Mouse (Mus musculus): Measurements from ENCODE around the gene Nphp4. TPM values are rescaled to one million over a fixed set of nuclear protein-coding genes. Genes with fewer than 3 reads are reported as not detected.

The Nphp4 gene
- polyA plus RNA-seq, 1 experiment from 2014 or later = 6.1 TPM

- Histone ChIP-seq H3K27me3 (no peaks in the 10 kb centered on the region), H3K9me3 (no peaks in the 10 kb centered on the region), H3K9ac (no peak overlapping the region), H3K4me1 (replicated peaks) (peaks cover 31% of the 10 kb centered on the region), H3K4me2 (no peak overlapping the region), H3K4me3 (no peak overlapping the region), H3K36me3 (no peaks in the 10 kb centered on the region), H3K27ac (replicated peaks) (no peak overlapping the region)
- 62% methylated on average over 8 of the region's 8 CpGs for WGBS
- no peak for ATAC-seq (ENCODE audit: low FRiP score, low read depth)
These were observed 3.9 kb downstream of the Nphp4 start for GRCm38 (mm10) chr4:152480426-152480825.

- 90% methylated on average over 10 of the region's 10 CpGs for WGBS
- Histone ChIP-seq H3K9ac (no peak overlapping the region), H3K9me3 (no peaks in the 10 kb centered on the region), H3K27ac (replicated peaks) (no peak overlapping the region), H3K4me2 (no peak overlapping the region), H3K4me3 (no peak overlapping the region), H3K27me3 (no peaks in the 10 kb centered on the region), H3K36me3 (no peaks in the 10 kb centered on the region), H3K4me1 (replicated peaks) (no peaks in the 10 kb centered on the region)
- no peak for ATAC-seq (ENCODE audit: low FRiP score, low read depth)
These were observed 11.5 kb downstream of the Nphp4 start for GRCm38 (mm10) chr4:152488046-152488445.

- Histone ChIP-seq H3K4me2 (no peak overlapping the region), H3K9me3 (no peaks in the 10 kb centered on the region), H3K27me3 (no peaks in the 10 kb centered on the region), H3K36me3 (no peaks in the 10 kb centered on the region), H3K4me1 (replicated peaks) (peaks cover 12% of the 10 kb centered on the region), H3K27ac (replicated peaks) (no peak overlapping the region), H3K9ac (no peak overlapping the region), H3K4me3 (no peak overlapping the region)
- ATAC-seq (ENCODE audit: low FRiP score, low read depth) = no peak
- WGBS = 81% methylated on average over 14 of the region's 14 CpGs
These were observed 13.8 kb downstream of the Nphp4 start for GRCm38 (mm10) chr4:152490311-152490710.

DNA sequence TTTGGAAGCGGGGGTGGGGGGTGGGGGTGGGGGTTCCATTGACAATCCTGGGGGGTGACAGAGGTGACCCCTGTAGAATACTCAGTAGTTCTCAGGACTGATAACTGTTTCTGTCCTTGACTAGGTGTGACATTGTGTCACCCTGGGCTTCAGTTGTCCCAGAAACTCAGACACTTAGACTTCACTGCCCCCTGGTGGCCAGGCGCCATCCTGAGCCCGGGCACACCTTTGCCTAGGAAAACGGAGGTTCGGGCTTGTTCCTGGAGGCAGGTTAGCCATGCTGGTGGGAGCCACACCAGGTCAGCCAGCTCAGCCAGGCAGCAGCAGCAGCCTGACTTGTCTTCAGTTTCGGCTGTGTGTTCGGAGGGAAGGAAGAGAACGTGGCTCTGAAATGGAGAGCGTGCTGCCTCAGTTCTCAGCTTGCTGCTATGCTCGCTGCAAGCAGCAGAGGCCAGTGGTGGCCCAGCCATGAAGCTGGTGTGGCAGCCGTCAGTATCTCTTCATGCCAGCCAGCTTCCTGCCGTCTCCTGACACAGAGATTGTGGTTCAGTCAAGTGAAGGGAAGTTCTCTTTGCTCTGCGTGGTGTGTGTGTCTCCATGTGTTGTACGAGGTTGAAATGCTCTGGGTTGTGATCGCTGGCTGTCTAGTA is 14.9 kb downstream of the Nphp4 start:
- peak; percentile 53 for ATAC-seq (ENCODE audit: low FRiP score, low read depth)
- H3K4me3 ChIP-seq = no peak overlapping the region
- H3K27me3 ChIP-seq = no peaks in the 10 kb centered on the region
- H3K4me1 ChIP-seq (replicated peaks) = peaks cover 12% of the 10 kb centered on the region
- H3K27ac ChIP-seq (replicated peaks) = no peak overlapping the region
- H3K4me2 ChIP-seq = no peak overlapping the region
- no peak overlapping the region for H3K9ac ChIP-seq
- 49% methylated on average over 15 of the region's 15 CpGs for WGBS
- H3K36me3 ChIP-seq = no peaks in the 10 kb centered on the region
- no peaks in the 10 kb centered on the region for H3K9me3 ChIP-seq

- 33% methylated on average over 20 of the region's 20 CpGs for WGBS
- Histone ChIP-seq H3K9ac (no peak overlapping the region), H3K4me3 (no peak overlapping the region), H3K27me3 (no peaks in the 10 kb centered on the region), H3K36me3 (0 out of 2 replicates have a peak, but pooled peaks cover 5% of the 10 kb centered on the region), H3K9me3 (no peaks in the 10 kb centered on the region), H3K4me1 (replicated peaks) (peaks cover 12% of the 10 kb centered on the region), H3K4me2 (peak overlapping the region; percentile 1; the same call in 1 of the 2 replicates), H3K27ac (replicated peaks) (0 out of 2 replicates have a peak overlapping the region, but pooled peaks have one; percentile 19)
- no peak for ATAC-seq (ENCODE audit: low FRiP score, low read depth)
These were observed 17.9 kb downstream of the Nphp4 start for GRCm38 (mm10) chr4:152494360-152494879.

DNA sequence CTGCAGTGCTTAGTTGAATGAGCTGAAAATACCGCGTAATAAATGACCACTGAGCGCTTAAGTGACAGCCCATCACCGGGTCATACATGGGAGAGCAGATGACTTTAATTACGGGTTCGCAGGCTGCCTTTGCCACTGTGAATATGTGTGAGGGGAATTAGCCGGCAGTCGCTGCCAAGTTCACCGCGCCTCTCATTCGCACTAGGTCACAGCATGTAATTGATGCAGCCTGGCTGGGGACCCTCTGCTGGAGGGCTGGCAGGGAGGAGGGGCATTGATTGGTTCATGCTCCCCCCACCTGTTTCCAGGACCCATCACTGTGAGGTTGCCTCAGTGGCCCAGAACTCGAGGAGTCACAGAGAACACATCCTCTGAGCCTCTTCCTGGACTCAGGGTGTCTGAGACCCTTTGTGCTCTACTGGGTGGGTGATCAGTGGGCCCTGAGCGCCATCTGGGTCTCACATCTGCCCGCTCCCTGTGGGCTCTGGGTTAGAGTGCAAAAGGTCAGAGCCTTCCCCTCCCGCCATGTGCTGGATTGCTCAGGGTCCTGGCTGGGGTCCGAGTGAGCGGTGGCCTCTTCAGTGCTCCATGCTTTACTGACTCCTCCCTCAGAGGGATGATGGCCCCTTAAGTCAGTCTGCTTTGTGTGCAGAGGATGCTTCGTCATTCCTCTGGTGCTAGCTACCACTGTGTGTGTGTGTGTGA is 35.9 kb downstream of the Nphp4 start:
- H3K4me1 ChIP-seq (replicated peaks) = peaks cover 13% of the 10 kb centered on the region
- H3K9me3 ChIP-seq = no peaks in the 10 kb centered on the region
- H3K4me3 ChIP-seq = no peak overlapping the region
- H3K36me3 ChIP-seq = no peaks in the 10 kb centered on the region
- H3K9ac ChIP-seq = no peak overlapping the region
- no peak overlapping the region for H3K4me2 ChIP-seq
- H3K27me3 ChIP-seq = no peaks in the 10 kb centered on the region
- H3K27ac ChIP-seq (replicated peaks) = 0 out of 2 replicates have a peak overlapping the region, but pooled peaks have one; percentile 15
- ATAC-seq (ENCODE audit: low FRiP score, low read depth) = peak; percentile 75
- WGBS = 22% methylated on average over 18 of the region's 18 CpGs

DNA sequence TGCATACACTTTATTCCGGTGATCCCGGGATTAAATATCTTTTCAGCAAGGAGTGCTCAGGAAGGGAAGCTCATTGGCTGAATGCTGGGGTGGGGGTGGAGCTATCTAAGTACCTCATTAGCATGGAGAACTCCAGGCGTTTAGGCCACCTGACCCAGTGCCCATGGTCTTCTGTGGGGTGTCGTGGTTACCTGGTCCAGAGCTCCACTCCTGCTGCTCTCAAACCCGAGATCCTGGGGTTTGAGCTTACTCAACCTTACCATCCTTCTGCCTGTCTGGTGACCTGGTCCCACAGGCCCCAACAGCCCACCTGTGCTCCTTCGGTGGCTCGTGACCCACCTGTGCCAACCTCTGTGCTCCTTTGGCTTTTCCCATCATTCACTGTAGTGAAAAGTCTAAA is 38.4 kb downstream of the Nphp4 start:
- H3K4me2 ChIP-seq = no peak overlapping the region
- peaks cover 13% of the 10 kb centered on the region for H3K4me1 ChIP-seq (replicated peaks)
- H3K27ac ChIP-seq (replicated peaks) = no peak overlapping the region
- H3K36me3 ChIP-seq = no peaks in the 10 kb centered on the region
- no peak overlapping the region for H3K4me3 ChIP-seq
- 73% methylated on average over 7 of the region's 7 CpGs for WGBS
- no peaks in the 10 kb centered on the region for H3K9me3 ChIP-seq
- ATAC-seq (ENCODE audit: low FRiP score, low read depth) = no peak
- no peaks in the 10 kb centered on the region for H3K27me3 ChIP-seq
- H3K9ac ChIP-seq = no peak overlapping the region

- WGBS = 86% methylated on average over 10 of the region's 10 CpGs
- no peak overlapping the region for H3K27ac ChIP-seq (replicated peaks)
- no peak for ATAC-seq (ENCODE audit: low FRiP score, low read depth)
These were observed 42.6 kb downstream of the Nphp4 start for GRCm38 (mm10) chr4:152519106-152519505.

GRCm38 (mm10) chr4:152520083-152520482 is 43.6 kb downstream of the Nphp4 start:
- H3K27me3 ChIP-seq = no peaks in the 10 kb centered on the region
- H3K9me3 ChIP-seq = no peaks in the 10 kb centered on the region
- no peak overlapping the region for H3K4me3 ChIP-seq
- H3K4me1 ChIP-seq (replicated peaks) = 0 out of 2 replicates have a peak, but pooled peaks cover 4% of the 10 kb centered on the region
- H3K36me3 ChIP-seq = no peaks in the 10 kb centered on the region
- peak; percentile 65 for ATAC-seq (ENCODE audit: low FRiP score, low read depth)
- no peak overlapping the region for H3K27ac ChIP-seq (replicated peaks)
- H3K9ac ChIP-seq = no peak overlapping the region
- WGBS = 32% methylated on average over 6 of the region's 6 CpGs
- H3K4me2 ChIP-seq = no peak overlapping the region

More at GRCm38 (mm10) chr4:152519106-152519505, 42.6 kb downstream of the Nphp4 start:
- no peak overlapping the region for H3K9ac ChIP-seq
- 0 out of 2 replicates have a peak, but pooled peaks cover 4% of the 10 kb centered on the region for H3K4me1 ChIP-seq (replicated peaks)
- H3K4me2 ChIP-seq = no peak overlapping the region
- H3K9me3 ChIP-seq = no peaks in the 10 kb centered on the region
- no peaks in the 10 kb centered on the region for H3K27me3 ChIP-seq
- no peaks in the 10 kb centered on the region for H3K36me3 ChIP-seq
- no peak overlapping the region for H3K4me3 ChIP-seq

DNA sequence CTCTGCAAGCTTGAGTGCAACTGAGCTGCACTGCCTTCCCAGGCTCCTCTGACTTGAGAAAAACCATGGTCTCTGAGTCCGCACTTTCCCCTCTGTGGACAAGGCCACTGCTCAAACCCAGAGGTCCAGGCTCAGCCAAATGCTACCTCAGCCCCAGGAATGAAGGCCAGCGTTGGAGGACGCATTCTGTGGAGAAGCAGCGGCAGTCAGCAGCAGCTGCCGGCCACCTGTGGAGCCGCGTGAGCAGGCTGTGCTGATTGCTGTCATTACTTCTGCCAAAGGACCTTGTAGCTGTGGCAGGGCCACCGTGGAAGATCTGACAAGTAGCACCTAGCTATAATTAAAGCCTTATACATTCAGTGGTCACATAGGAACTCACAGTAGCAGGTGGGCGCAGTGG is 56.4 kb downstream of the Nphp4 start:
- ATAC-seq (ENCODE audit: low FRiP score, low read depth) = no peak
- H3K27me3 ChIP-seq = no peaks in the 10 kb centered on the region
- no peak overlapping the region for H3K27ac ChIP-seq (replicated peaks)
- H3K4me1 ChIP-seq (replicated peaks) = peaks cover 16% of the 10 kb centered on the region
- no peaks in the 10 kb centered on the region for H3K36me3 ChIP-seq
- no peak overlapping the region for H3K4me3 ChIP-seq
- 38% methylated on average over 9 of the region's 9 CpGs for WGBS
- H3K4me2 ChIP-seq = no peak overlapping the region
- H3K9me3 ChIP-seq = no peaks in the 10 kb centered on the region
- H3K9ac ChIP-seq = no peak overlapping the region

GRCm38 (mm10) chr4:152539756-152540155 is 63.2 kb downstream of the Nphp4 start:
- Histone ChIP-seq H3K36me3 (no peaks in the 10 kb centered on the region), H3K27ac (replicated peaks) (no peak overlapping the region), H3K9ac (no peak overlapping the region), H3K4me3 (no peak overlapping the region), H3K9me3 (no peaks in the 10 kb centered on the region), H3K4me2 (no peak overlapping the region), H3K4me1 (replicated peaks) (0 out of 2 replicates have a peak, but pooled peaks cover 10% of the 10 kb centered on the region), H3K27me3 (no peaks in the 10 kb centered on the region)
- ATAC-seq (ENCODE audit: low FRiP score, low read depth) = no peak
- 96% methylated on average over 12 of the region's 12 CpGs for WGBS

GRCm38 (mm10) chr4:152541172-152541571 is 64.7 kb downstream of the Nphp4 start:
- Histone ChIP-seq H3K36me3 (no peaks in the 10 kb centered on the region), H3K27ac (replicated peaks) (no peak overlapping the region), H3K9ac (no peak overlapping the region), H3K9me3 (no peaks in the 10 kb centered on the region), H3K4me2 (no peak overlapping the region), H3K4me1 (replicated peaks) (peaks cover 10% of the 10 kb centered on the region; the same call in 1 of the 2 replicates), H3K27me3 (no peaks in the 10 kb centered on the region), H3K4me3 (no peak overlapping the region)
- 31% methylated on average over 9 of the region's 9 CpGs for WGBS
- no peak for ATAC-seq (ENCODE audit: low FRiP score, low read depth)
